Mouse (Mus musculus): ENCODE measurements at regions not wholly inside any gene's neighbourhood (a gene's known extent, or its start where the extent isn't known, plus 50 kb on each side); places are given as distances from the start of the nearest gene placed in this dataset.

GRCm38 (mm10) chr2:75781078-75781477 is 50.9 kb upstream of the Agps start:
- TF ChIP-seq CTCF (IDR thresholded peaks at IDR 0.05) (peak; percentile 95), EP300 (IDR thresholded peaks at IDR 0.05; ENCODE audit: insufficient read depth, low read depth, low read length) (no peak)
